Mouse (Mus musculus) olfactory bulb, adult 2 months (tissue): ENCODE measurements around the gene Icam1. TPM values are rescaled to one million over a fixed set of nuclear protein-coding genes. Genes with fewer than 3 reads are reported as not detected.
"Not testable (repeated sequence)": the region's sequence is repeated elsewhere in the genome, so short reads cannot be mapped to it uniquely, and the experiment has no call there.

Experiments
- H3K27ac ChIP-seq: fragments of 200-500 bp; 2 replicates; pipeline ENCODE4 v1.5.1; 2012; ENCODE audit warnings: low read depth, low read length; ENCODE audit not compliant: insufficient read depth
- H3K4me1 ChIP-seq: fragments of 200-500 bp; 2 replicates; pipeline ENCODE4 v1.6.1; 2012; ENCODE audit warnings: low read length; ENCODE audit not compliant: control insufficient read depth, insufficient read depth
- H3K4me3 ChIP-seq: fragments of 200-500 bp; 2 replicates; pipeline ENCODE4 v1.5.1; 2012; ENCODE audit warnings: mild to moderate bottlenecking, low read depth, low read length, moderate library complexity; ENCODE audit not compliant: insufficient read depth
- CTCF ChIP-seq: fragments of 200-500 bp; IDR thresholded peaks from 2 replicates; pipeline ENCODE4 v1.5.1; 2012; ENCODE audit warnings: low read depth, mild to moderate bottlenecking, low read length, moderate library complexity; ENCODE audit not compliant: insufficient read depth
- POLR2A ChIP-seq: fragments of 200-500 bp; IDR thresholded peaks from 2 replicates; pipeline ENCODE4 v1.6.1; 2012; ENCODE audit warnings: mild to moderate bottlenecking, low read depth, low read length, moderate library complexity; ENCODE audit not compliant: insufficient read depth
- WGBS: fragments of 180-500 bp; shearing (Covaris S2); methylation state at CpG from one replicate; pipeline ENCODE4 v1.1.7; 2018; 5-methylcytosine and 5-hydroxymethylcytosine counted together
- polyA plus RNA-seq: library from polyadenylated mRNA; stranded (reverse); fragments of >200 nt; gene quantifications from 2 replicates; pipeline ENCODE4 v1.2.4, GENCODE M21; 2012; ENCODE audit warnings: low replicate concordance; ENCODE audit not compliant: missing spikeins, insufficient read depth, insufficient read length

Icam1 gene
- polyA plus RNA-seq, 1 experiment = not detected

GRCm38 (mm10) chr9:21002270-21002626 is 13.5 kb upstream of the Icam1 start:
- Histone ChIP-seq H3K27ac (peak overlapping the region; percentile 42), H3K4me3 (peak overlapping the region; percentile 94), H3K4me1 (0 out of 2 replicates have a peak, but pooled peaks cover 4% of the 10 kb centered on the region)
- WGBS = 7% methylated on average over 7 of the region's 7 CpGs
- no peak for TF ChIP-seq CTCF
- no peak for TF ChIP-seq POLR2A

- peak within 1 kb of the TSS; percentile 94 for H3K4me3 ChIP-seq
- H3K4me1 ChIP-seq = 0 out of 2 replicates have a peak, but pooled peaks cover 4% of the 10 kb centered on the region
- peak within 1 kb of the TSS; percentile 63 for H3K27ac ChIP-seq
- TF ChIP-seq POLR2A (peak; percentile 91), CTCF (no peak)
- under 1% methylated on average over 72 of the region's 72 CpGs for WGBS
Measured at GRCm38 (mm10) chr9:21002627-21003551, 12.9 kb upstream of the Icam1 start, which contains the start of gene Mrpl4. Mrpl4 (plus strand) TSS chr9:21002738.

GRCm38 (mm10) chr9:21007313-21007952 is 8.4 kb upstream of the Icam1 start:
- Histone ChIP-seq H3K4me1 (0 out of 2 replicates have a peak, but pooled peaks cover 4% of the 10 kb centered on the region), H3K27ac (no peak overlapping the region), H3K4me3 (no peak overlapping the region)
- TF ChIP-seq CTCF (no peak), POLR2A (no peak)
- 93% methylated on average over 10 of the region's 10 CpGs for WGBS

- H3K27ac ChIP-seq = no peak overlapping the region
- TF ChIP-seq CTCF (no peak), POLR2A (no peak)
- H3K4me3 ChIP-seq = no peak overlapping the region
- whole genome bisulfite sequencing = 76% methylated on average over 7 of the region's 7 CpGs
- H3K4me1 ChIP-seq = 0 out of 2 replicates have a peak, but pooled peaks cover 4% of the 10 kb centered on the region
Measured at GRCm38 (mm10) chr9:21008007-21008406, 7.8 kb upstream of the Icam1 start.

- no peak overlapping the region for H3K27ac ChIP-seq
- TF ChIP-seq CTCF (no peak), POLR2A (no peak)
- 49% methylated on average over 2 of the region's 2 CpGs for WGBS
- no peak overlapping the region for H3K4me3 ChIP-seq
- H3K4me1 ChIP-seq = peaks cover 8% of the 10 kb centered on the region
Measured at GRCm38 (mm10) chr9:21010362-21010761, 5.4 kb upstream of the Icam1 start.

- H3K27ac ChIP-seq, H3K4me3 ChIP-seq: not testable (repeated sequence)
- 74% methylated on average over 9 of the region's 9 CpGs for whole genome bisulfite sequencing
- peaks cover 14% of the 10 kb centered on the region for H3K4me1 ChIP-seq
Measured at GRCm38 (mm10) chr9:21010939-21011541, 4.7 kb upstream of the Icam1 start.

- Histone ChIP-seq H3K4me3 (no peak overlapping the region), H3K4me1 (peaks cover 14% of the 10 kb centered on the region), H3K27ac (no peak overlapping the region)
- TF ChIP-seq CTCF (no peak), POLR2A (no peak)
- 54% methylated on average over 5 of the region's 5 CpGs for WGBS
Measured at GRCm38 (mm10) chr9:21011846-21012312, 3.9 kb upstream of the Icam1 start.

GRCm38 (mm10) chr9:21012368-21012767 is 3.4 kb upstream of the Icam1 start:
- H3K27ac ChIP-seq = no peak overlapping the region
- no peak overlapping the region for H3K4me3 ChIP-seq
- 56% methylated on average over 1 of the region's 1 CpGs for WGBS
- H3K4me1 ChIP-seq = peaks cover 14% of the 10 kb centered on the region
- TF ChIP-seq POLR2A = no peak
- TF ChIP-seq CTCF = no peak
